Mouse (Mus musculus) right cerebral cortex, postnatal 25 days (tissue): ENCODE measurements around the gene Bmper.

ENCODE experiments used
- DNase-seq: peaks from one replicate; pipeline ENCODE4 v3.0.0; 2022

Gene Bmper

DNA sequence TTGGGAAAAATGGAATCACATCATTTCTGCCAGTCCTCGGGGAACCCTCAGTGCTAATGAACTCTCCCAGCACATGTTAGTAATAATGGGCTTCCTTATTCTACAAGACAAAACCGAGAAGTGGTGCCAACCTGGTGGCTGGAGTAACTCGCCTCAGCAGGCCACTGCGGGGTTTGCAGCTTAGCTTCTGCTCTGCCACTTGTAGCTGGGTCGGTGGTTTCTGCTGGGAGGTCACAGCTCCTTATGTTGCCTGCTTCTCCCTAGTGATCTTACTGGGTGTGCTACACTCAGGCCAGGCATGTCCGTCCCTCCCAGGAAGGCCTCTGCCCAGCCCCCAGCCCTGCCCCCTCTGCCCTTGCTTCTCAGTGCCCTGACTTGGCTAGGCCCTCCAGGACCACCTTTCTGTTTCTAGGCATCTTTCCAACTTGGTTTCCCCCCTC is 155.9 kb downstream of the Bmper start:
- DNase-seq = no peak

DNA sequence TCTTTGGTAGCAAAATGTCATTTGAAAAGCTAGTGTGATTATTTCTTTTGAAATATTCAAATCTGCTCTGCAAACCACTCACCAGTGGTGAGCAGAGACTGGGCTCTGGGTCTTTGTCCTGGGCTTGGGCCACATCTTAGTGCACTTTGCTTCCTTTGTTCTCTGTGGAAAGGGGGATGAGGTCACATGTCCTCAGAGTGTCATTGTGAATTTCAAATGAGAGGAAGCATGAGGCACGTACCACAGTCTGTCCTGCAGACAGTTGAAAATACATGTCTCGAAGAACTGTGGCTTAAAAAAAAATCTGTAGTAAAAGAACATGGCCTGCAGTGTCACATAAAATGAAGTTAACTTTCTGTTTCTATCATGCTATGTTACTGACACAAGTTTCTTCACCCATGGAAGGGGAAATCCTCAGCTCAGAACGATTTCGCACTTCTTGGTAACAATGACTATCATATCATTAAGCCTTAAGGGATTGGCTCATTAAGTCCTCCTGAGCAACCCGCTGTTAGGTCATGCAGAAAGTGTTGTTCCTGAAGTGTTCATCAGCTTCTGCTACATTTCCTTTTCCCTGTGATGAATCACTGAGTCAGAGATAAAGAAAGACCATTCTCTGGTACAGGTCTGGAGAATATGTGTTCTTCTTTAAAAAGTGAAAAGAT is 157.4 kb downstream of the Bmper start:
- DNase-seq = no peak

GRCm38 (mm10) chr9:23383291-23383690 is 160.4 kb downstream of the Bmper start:
- DNase-seq = no peak

DNA sequence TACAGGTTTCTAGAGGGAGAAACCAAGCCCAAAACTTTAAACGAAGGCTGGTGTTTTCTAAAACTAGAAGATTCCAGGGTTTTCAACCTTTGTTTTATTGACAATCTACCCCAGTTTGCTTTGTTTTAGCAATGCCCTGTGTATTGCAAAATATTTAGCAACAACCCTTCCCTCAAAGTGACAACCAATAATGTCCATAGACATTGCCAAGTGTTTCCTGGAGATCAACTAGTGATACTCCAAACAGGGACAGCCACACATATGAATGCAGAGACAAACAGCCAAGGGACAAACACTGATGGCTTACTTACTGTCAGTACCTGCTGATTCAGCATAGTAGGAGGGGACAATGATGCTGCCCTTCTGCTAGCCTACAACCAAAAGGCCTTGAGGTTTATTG is 161.0 kb downstream of the Bmper start:
- no peak for DNase-seq

GRCm38 (mm10) chr9:23384880-23385279 is 162.0 kb downstream of the Bmper start:
- DNase-seq = no peak

GRCm38 (mm10) chr9:23386201-23386600 is 163.3 kb downstream of the Bmper start:
- DNase-seq = no peak

GRCm38 (mm10) chr9:23390118-23390517 is 167.2 kb downstream of the Bmper start:
- DNase-seq = no peak

GRCm38 (mm10) chr9:23394652-23395317 is 171.9 kb downstream of the Bmper start:
- DNase-seq = peak; percentile 20

DNA sequence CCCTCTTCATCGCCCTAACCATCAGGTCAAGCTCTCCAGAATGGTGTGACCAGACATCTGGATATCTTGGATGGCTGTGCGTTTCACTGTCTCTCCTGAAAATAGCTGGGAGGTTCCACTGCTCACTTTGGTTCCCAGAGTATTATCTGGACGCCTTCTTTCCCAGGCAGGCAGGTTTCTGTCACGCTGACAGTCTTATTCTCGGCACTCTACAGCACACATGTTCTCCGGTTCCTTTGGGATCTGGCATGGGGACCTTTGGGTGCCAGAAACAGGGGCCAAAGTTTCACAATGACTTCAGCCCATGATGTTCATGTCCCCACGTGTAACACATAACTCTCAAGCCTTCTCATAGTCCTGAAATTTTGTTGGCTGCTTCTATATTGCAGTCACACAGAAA is 173.3 kb downstream of the Bmper start:
- DNase-seq = no peak

DNA sequence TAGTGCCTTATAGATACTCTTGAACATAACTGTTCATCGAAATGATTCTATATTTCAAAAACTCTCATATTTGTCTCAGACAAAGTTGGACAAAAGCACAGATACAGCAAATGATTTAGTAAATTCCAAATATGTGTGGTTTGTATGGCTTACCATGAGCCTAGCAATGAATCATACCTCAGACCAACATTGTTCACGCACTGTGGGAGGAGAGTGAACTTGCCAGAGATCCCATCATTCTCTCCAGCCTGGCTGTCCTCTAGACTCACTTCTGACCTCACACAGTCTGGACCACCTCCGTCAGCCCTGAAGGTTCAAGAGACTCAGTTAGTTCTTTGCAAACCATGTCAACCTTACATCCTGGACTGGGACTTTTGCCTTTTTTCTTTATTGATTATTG is 175.0 kb downstream of the Bmper start:
- DNase-seq = no peak

GRCm38 (mm10) chr9:23399638-23400284 is 176.9 kb downstream of the Bmper start:
- DNase-seq = no peak

DNA sequence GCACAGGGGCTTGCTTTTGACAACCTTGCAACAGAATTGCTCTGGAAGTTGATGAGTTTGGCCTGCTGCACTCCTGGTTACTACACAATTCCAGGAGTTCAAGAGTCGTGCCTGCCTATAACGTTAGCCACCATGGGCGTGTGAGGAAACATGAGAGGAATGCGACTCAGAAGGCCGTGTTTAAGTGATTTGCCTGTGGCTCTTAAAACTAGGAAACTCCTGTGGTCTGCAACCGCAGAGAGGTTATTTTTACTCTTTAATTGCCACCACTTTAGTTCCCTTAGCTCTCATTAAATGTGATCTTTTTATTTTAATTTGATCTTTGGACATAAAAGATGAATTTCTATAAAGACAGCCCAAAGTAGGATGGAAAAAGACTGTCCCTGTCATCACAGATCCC is 184.5 kb downstream of the Bmper start:
- DNase-seq = no peak

- no peak for DNase-seq
These were observed 185.3 kb downstream of the Bmper start for GRCm38 (mm10) chr9:23407935-23408781.

DNA sequence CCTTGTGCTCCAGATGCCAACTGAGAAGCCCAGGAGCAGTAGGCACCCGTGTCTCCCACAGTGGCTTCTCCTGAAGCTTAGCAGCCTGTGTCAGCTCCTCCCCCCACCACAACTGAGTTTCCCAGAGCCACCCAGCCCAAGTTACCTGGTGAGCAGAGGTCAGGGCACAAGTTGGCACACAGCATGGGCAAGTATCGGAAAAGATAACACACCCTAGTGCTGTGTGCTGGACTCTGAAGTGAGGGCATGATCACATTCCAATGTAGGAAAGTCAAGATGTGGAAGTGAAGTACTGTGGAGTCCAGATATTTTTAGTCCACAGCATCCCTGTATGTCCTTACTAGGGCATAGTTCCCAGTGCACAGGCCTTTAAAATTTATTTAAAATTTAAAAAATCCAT is 187.7 kb downstream of the Bmper start:
- DNase-seq = no peak

DNA sequence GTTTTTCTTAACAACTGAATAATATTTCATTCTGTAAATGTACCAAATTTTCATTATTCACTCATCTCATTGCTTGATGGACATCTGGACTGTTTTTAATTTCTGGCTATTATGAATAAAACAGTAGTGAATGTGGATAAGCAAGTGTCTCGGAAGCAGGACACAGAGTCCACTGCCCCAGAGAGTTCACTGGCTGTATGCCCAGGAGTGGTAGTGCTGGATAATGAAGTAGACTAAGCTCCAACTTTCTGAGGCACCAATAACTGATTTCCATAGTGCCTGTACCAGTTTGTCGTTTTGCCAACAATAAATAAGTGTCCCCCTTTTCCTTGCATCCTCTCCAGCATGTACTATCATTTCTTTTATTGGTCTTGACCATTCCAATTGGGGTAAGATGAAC is 190.1 kb downstream of the Bmper start:
- no peak for DNase-seq

GRCm38 (mm10) chr9:23419107-23419506 is 196.2 kb downstream of the Bmper start:
- no peak for DNase-seq

DNA sequence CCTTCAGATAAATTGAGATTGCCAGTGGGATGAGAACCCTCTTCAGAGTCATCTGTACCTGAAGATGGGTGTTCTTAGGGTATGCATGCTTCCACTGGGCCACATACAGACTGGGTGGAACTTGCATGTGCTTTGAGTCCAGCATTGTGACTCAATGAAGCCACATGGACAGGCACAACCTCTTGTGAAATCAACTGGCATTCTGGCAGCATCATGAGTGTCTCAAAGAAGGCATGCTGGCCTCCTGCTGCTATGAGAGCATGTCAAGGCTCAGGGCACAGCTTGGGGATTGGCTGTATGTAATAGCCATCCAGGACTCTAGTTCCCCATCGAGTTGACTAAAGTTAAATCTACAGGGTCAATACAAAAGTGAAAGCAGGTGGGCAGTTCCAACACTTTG is 200.9 kb downstream of the Bmper start:
- no peak for DNase-seq

GRCm38 (mm10) chr9:23432631-23433030 is 209.8 kb downstream of the Bmper start:
- DNase-seq = no peak

DNA sequence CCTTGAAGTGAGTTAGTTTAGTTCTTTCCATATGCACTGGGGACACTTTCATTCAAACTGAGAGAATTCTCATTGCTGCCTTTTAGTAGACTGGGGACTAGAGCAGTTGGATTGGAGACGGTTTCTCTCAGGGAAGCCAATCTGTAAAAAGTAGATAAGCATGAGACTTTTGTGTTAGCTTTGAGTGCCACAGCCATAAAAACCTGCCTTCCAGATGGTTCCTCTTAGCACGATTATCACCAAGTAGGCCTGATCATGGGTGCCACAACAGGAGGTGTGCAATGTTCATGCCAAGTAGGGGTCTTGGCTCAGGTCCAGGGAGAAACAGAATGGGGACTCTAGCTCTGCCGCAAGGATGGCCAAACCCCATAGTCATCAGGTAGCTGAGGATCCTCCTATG is 210.4 kb downstream of the Bmper start:
- DNase-seq = no peak

DNA sequence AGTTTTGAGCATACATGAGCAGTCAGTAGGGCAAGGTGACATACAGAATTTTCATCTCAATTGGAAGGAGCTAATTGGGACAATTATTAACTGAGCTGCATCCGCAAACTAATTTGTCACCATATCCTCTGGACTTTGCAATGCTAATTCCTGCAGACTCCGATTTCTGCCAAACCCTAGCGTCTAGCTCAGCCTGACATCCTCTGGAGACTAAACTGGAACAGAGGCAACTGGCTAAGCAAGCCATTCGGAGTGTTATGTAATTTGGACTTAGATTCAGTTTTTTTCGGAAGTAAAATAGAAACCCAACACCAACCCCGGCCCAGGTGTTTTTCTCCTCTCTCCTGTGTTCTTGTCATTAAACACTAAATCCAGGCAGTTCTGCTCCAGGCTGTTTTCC is 213.9 kb downstream of the Bmper start:
- DNase-seq = no peak

DNA sequence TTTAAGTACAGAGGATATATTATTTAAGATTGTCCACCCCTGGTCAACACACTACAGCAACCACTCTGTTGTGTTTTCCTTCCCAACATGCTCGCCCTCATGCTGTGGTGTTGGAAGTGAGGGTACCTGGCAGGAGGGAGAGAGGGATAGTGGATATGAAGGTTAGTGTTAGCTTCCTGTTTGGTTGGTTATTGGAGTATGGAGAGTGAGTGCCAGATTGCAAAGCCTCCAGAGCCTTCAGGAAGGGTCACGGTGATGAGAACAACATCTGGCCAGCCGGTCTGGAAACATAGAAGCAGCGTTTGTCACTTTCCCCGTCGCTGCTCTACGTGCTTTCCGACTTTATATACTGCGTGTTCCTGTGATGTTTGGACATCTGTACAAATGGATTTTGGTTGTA is 215.8 kb downstream of the Bmper start:
- no peak for DNase-seq

DNA sequence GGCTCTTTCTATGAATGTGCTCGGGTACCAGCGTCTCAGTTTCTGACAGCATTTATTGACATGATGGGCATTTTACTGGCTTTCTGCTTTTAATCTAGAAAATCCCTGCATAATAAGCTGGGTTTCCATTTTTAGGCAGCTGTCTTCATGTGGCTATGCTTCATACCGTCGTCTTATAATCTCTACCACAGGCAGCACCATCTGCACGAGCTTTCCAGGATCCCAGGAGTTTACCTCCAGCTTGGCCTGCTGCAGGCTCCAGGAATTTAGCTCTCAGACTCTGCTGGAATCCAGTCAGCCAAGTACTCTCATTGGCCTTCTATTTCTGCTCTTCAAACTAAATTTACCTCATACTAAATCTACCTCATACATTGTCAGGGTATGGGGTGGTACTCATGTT is 219.3 kb downstream of the Bmper start:
- no peak for DNase-seq

- DNase-seq = no peak
These were observed 222.1 kb downstream of the Bmper start for GRCm38 (mm10) chr9:23444975-23445374.
